Mouse (Mus musculus): ENCODE data around the gene Paqr7. TPM values are rescaled to one million over a fixed set of nuclear protein-coding genes. Genes with fewer than 3 reads are reported as not detected.
A peak's percentile ranks its signal among the peaks of the same experiment; 100 is the strongest.

Gene Paqr7
- polyA plus RNA-seq, 1 experiment, result not detected

DNA sequence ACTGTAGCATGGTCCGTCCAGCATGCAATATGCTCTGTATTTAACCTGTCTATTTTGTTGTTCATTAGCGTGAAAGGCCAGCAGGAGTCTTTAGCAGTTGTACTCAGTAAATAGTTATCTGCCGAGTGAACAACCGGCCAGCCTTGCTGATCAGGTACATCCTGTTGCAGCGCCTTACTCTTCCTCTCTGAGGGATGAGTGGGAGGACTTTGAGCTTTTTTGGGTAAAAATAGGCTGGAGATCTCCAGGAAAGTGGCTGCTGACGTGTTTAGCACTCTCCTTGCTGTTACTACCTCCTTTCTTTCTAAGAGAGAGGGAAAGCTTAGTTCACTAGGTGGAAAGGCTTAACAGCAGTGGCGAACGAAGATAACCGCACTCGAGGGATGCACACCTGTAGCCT is 21.2 kb downstream of the Paqr7 start:
- Histone ChIP-seq H3K9me3 (ENCODE audit: control insufficient read depth, low read length) (no peaks in the 10 kb centered on the region), H3K4me1 (ENCODE audit: control insufficient read depth) (peaks cover 41% of the 10 kb centered on the region), H3K4me3 (replicated peaks) (no peak overlapping the region), H3K36me3 (ENCODE audit: control insufficient read depth) (peaks cover 71% of the 10 kb centered on the region), H3K27me3 (ENCODE audit: control insufficient read depth) (no peaks in the 10 kb centered on the region)
- TF ChIP-seq TAL1 (IDR thresholded peaks at IDR 0.05; ENCODE audit: low read length) (no peak), GATA1 (IDR thresholded peaks at IDR 0.05; ENCODE audit: low read length) (no peak)

DNA sequence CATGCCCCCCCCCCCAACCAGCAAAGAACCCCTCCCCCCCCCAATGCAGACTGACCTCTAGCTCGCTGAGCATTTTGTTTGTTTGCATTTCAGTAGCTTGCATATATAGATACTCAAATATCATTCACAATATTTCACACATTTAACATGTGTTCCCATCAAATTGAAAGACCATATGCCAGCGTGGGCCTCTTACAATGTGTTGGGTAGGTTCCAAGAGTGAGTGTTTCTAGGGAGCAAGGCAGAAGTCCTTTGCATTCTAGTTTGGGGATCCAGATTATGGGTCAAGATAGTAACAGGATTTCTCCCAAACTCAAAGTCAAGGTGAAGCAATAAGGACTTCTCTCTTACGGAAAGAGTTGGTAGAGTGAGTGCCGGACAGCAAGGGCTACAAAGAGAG is 22.0 kb downstream of the Paqr7 start:
- Histone ChIP-seq H3K4me3 (replicated peaks) (no peak overlapping the region), H3K9me3 (ENCODE audit: control insufficient read depth, low read length) (no peaks in the 10 kb centered on the region), H3K27me3 (ENCODE audit: control insufficient read depth) (no peaks in the 10 kb centered on the region), H3K4me1 (ENCODE audit: control insufficient read depth) (peaks cover 38% of the 10 kb centered on the region), H3K36me3 (ENCODE audit: control insufficient read depth) (peaks cover 76% of the 10 kb centered on the region)
- TF ChIP-seq GATA1 (IDR thresholded peaks at IDR 0.05; ENCODE audit: low read length), result no peak
- no peak for TF ChIP-seq TAL1 (IDR thresholded peaks at IDR 0.05; ENCODE audit: low read length)

DNA sequence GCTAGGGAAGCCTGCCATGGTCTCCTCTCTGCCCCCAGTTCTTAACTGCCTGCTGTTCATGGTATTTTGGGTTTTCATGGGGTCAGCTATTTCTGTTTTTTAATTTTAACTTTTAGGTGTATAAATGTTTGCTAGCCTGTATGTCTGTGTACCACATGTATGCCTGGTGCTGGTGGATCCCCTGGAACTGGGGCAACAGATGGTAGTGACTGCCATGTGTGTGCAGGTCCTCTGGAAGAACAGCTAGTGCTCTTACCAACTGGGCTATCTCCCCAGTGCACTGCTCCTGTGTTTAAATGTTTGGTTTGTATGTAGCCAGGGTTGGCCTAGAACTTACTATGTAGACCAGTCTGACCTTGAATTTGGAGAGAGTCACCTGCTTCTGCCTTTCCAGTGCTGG is 22.8 kb downstream of the Paqr7 start:
- Histone ChIP-seq H3K4me3 (replicated peaks) (no peak overlapping the region), H3K36me3 (ENCODE audit: control insufficient read depth) (peaks cover 78% of the 10 kb centered on the region), H3K27me3 (ENCODE audit: control insufficient read depth) (no peaks in the 10 kb centered on the region), H3K9me3 (ENCODE audit: control insufficient read depth, low read length) (no peaks in the 10 kb centered on the region), H3K4me1 (ENCODE audit: control insufficient read depth) (peaks cover 31% of the 10 kb centered on the region)
- TF ChIP-seq GATA1 (IDR thresholded peaks at IDR 0.05; ENCODE audit: low read length), result no peak
- no peak for TF ChIP-seq TAL1 (IDR thresholded peaks at IDR 0.05; ENCODE audit: low read length)

DNA sequence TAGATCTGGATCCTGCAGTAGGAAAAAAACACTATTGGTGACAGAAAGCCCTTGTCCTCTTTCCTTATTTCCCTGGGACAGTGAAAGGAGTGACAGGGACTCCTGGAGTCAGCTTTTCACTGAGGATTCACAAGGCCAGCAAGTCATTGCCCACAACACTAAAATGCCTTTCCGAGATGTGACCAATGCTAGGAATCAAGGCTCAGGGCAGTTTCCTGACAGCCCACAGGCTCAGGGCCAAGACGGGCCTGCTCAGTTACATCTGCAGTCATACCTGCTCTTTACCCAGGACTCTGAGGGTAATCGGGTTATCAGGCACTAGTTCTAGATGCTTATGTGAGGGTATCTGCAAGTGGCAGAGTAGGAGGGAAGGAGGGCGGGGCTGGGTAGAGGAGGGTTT is 26.9 kb downstream of the Paqr7 start:
- Histone ChIP-seq H3K4me1 (ENCODE audit: control insufficient read depth) (no peaks in the 10 kb centered on the region; the same call in none of the 2 replicates), H3K36me3 (ENCODE audit: control insufficient read depth) (peaks cover 87% of the 10 kb centered on the region), H3K9me3 (ENCODE audit: control insufficient read depth, low read length) (no peaks in the 10 kb centered on the region), H3K4me3 (replicated peaks) (no peak overlapping the region), H3K27me3 (ENCODE audit: control insufficient read depth) (no peaks in the 10 kb centered on the region)
- no peak for TF ChIP-seq GATA1 (IDR thresholded peaks at IDR 0.05; ENCODE audit: low read length)
- TF ChIP-seq TAL1 (IDR thresholded peaks at IDR 0.05; ENCODE audit: low read length), result no peak

DNA sequence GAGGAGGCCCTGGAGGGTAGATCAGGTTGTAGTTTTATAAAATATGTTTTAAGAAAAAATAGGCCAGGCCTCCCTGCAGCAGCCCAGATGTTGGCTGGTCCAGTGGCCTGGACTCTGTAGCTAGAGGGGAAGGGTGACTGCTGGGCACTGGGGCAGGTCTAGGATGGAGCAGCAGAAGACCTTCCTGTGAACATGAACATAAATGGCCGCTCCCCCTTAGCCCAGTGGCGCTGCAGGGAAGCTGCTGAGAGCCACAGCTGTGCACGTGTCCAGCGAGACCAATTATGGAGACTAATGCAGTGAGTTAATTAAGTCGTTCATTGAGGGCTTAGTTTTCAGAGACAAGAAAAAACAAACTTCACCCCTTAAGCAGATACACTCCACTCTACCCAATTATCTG is 29.3 kb downstream of the Paqr7 start:
- H3K4me1 ChIP-seq (ENCODE audit: control insufficient read depth), result no peaks in the 10 kb centered on the region; the same call in 1 of the 2 replicates
- no peak overlapping the region for H3K4me3 ChIP-seq (replicated peaks)
- H3K27me3 ChIP-seq (ENCODE audit: control insufficient read depth), result no peaks in the 10 kb centered on the region
- peaks cover 95% of the 10 kb centered on the region for H3K36me3 ChIP-seq (ENCODE audit: control insufficient read depth)
- TF ChIP-seq GATA1 (IDR thresholded peaks at IDR 0.05; ENCODE audit: low read length) (no peak), TAL1 (IDR thresholded peaks at IDR 0.05; ENCODE audit: low read length) (no peak)
- H3K9me3 ChIP-seq (ENCODE audit: control insufficient read depth, low read length), result no peaks in the 10 kb centered on the region

DNA sequence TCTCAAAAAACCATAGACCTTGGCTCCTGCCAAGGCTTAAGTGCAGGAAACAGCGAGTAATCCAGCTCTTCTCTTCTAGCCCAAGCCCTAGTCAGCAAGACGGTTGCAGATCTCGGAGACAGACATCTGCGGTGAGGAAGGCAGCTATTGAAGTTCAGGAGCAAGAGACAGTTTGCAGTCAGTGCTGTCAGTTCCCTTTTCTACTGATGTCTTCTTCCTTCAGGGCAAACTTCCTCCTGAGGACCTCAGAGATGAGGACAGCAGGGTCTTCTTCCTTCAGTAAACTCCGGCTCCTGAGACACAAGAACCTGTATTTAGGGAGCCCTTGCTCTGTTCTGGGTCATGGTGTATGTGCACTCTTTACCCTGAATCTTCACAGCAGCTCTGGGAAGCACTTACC is 29.7 kb downstream of the Paqr7 start:
- Histone ChIP-seq H3K4me3 (replicated peaks) (no peak overlapping the region), H3K4me1 (ENCODE audit: control insufficient read depth) (no peaks in the 10 kb centered on the region; the same call in none of the 2 replicates), H3K27me3 (ENCODE audit: control insufficient read depth) (no peaks in the 10 kb centered on the region), H3K36me3 (ENCODE audit: control insufficient read depth) (peaks cover 96% of the 10 kb centered on the region), H3K9me3 (ENCODE audit: control insufficient read depth, low read length) (no peaks in the 10 kb centered on the region)
- no peak for TF ChIP-seq GATA1 (IDR thresholded peaks at IDR 0.05; ENCODE audit: low read length)

DNA sequence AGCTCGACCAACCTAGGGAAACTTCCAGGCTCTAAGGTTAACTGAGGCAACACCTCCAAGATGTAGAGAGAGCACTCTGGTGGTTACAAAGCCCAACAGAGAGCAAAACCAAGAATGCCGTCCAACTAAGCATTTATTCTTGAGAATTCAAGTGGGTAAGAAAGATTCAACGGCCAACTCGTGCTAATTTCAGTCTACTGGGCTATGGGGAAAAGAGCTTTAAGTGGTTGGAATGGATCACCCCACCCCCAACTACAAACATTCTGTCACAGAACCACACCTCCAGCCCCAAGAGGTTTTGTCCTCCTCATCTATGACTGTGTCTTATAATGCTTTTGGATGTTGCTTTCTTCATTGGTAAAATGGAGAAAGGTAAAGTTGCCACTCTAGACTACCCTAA is 36.4 kb downstream of the Paqr7 start:
- no peak for TF ChIP-seq TAL1 (IDR thresholded peaks at IDR 0.05; ENCODE audit: low read length)
- no peak for TF ChIP-seq GATA1 (IDR thresholded peaks at IDR 0.05; ENCODE audit: low read length)
- no peak overlapping the region for H3K4me3 ChIP-seq (replicated peaks)

DNA sequence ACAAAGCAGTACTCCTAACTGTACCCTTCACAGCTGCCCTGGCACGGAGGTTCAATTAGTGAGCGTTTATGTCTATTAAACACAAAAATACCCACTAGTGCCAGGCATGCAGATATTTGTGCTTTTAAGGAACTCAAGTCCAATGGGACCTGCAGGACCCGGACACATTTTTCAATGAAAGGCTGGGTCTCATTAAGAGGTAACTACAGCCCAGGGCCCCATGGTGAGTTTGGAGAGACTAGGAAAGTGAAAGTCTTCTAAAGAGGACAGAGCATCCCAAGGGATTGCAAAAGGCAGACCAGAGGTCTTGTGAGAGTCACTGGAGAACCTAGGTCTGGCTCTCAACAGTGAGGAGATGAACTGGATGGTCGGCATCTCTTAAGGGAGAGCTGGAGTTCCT is 36.9 kb downstream of the Paqr7 start:
- peak overlapping the region; percentile 99 for H3K4me3 ChIP-seq (replicated peaks)
- TF ChIP-seq TAL1 (IDR thresholded peaks at IDR 0.05; ENCODE audit: low read length), result no peak
- TF ChIP-seq GATA1 (IDR thresholded peaks at IDR 0.05; ENCODE audit: low read length), result no peak
- H3K36me3 ChIP-seq (ENCODE audit: control insufficient read depth), result peaks cover 37% of the 10 kb centered on the region
- H3K4me1 ChIP-seq (ENCODE audit: control insufficient read depth), result peaks cover 42% of the 10 kb centered on the region
- H3K27me3 ChIP-seq (ENCODE audit: control insufficient read depth), result peaks cover 3% of the 10 kb centered on the region
- H3K9me3 ChIP-seq (ENCODE audit: control insufficient read depth, low read length), result no peaks in the 10 kb centered on the region

More for the DNA sequence above, 36.4 kb downstream of the Paqr7 start:
- H3K36me3 ChIP-seq (ENCODE audit: control insufficient read depth), result peaks cover 42% of the 10 kb centered on the region
- no peaks in the 10 kb centered on the region for H3K9me3 ChIP-seq (ENCODE audit: control insufficient read depth, low read length)
- peaks cover 3% of the 10 kb centered on the region for H3K27me3 ChIP-seq (ENCODE audit: control insufficient read depth)
- H3K4me1 ChIP-seq (ENCODE audit: control insufficient read depth), result peaks cover 42% of the 10 kb centered on the region

DNA sequence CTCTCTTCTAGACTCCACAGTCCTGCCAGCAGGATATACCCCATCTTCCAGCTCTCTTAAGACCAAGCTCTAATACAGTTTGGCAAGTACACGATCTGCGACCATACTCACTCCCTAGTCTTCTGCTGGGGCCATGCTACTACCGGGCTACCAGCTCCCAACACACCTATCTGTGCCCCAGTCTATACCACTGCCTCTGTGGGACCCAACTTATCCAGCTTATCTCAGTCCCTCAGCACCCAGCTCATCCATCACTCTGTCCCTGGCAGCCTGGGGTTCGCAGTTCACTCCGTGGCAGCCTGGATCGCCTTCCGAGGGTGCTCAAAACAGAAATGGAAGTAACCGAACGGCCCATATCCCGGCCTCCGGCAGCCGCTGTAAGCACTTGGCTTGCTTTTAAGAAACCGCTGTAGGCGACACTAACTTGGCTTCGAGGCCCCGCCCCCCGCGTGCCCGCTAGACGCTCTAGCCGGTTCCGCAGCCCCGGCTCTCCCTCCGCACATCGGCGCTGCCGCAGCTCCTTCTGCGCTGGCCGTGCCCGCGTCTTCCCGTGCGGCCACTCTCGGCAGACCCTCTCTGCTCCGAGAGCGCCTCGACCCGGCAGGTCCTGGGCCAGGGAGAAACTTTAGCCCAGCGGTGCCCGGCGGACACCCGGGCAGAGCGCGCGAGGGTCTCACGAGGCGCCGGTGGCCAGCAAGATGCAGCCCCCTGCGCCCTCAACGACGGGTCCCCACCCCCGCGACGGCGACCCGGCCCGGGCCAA is 37.8 kb downstream of the Paqr7 start:
- Histone ChIP-seq H3K36me3 (ENCODE audit: control insufficient read depth) (peaks cover 28% of the 10 kb centered on the region), H3K27me3 (ENCODE audit: control insufficient read depth) (peaks cover 3% of the 10 kb centered on the region), H3K4me3 (replicated peaks) (peak overlapping the region; percentile 99), H3K9me3 (ENCODE audit: control insufficient read depth, low read length) (no peaks in the 10 kb centered on the region), H3K4me1 (ENCODE audit: control insufficient read depth) (peaks cover 42% of the 10 kb centered on the region)
- TF ChIP-seq TAL1 (IDR thresholded peaks at IDR 0.05; ENCODE audit: low read length) (no peak), GATA1 (IDR thresholded peaks at IDR 0.05; ENCODE audit: low read length) (no peak; the same call in 1 of the 2 replicates)

All from erythroblast, embryonic 14.5 days (primary cell).